Mouse (Mus musculus) embryonic facial prominence, embryonic 10.5 days (tissue): Measurements from ENCODE around the gene Lnx1. TPM values are rescaled to one million over a fixed set of nuclear protein-coding genes. Genes with fewer than 3 reads are reported as not detected.

Experiments used
- DNase-seq: peaks from one replicate; pipeline ENCODE4 v3.0.0-alpha.2; 2017; ENCODE audit warnings: low spot score
- H3K27ac ChIP-seq: fragments of 300-500 bp; sonication (generic); replicated peaks from 2 replicates; pipeline ENCODE4 v1.5.1; 2016; ENCODE audit warnings: mild to moderate bottlenecking
- H3K27me3 ChIP-seq: fragments of 300-500 bp; sonication (generic); replicated peaks from 2 replicates; pipeline ENCODE4 v1.6.1; 2016; ENCODE audit warnings: low read depth, mild to moderate bottlenecking; ENCODE audit not compliant: poor library complexity, severe bottlenecking
- H3K36me3 ChIP-seq: fragments of 300-500 bp; sonication (generic); replicated peaks from 2 replicates; pipeline ENCODE4 v1.6.1; 2016; ENCODE audit warnings: mild to moderate bottlenecking, moderate library complexity
- H3K4me1 ChIP-seq: fragments of 300-500 bp; sonication (generic); 2 replicates; pipeline ENCODE4 v1.6.1; 2016
- H3K4me3 ChIP-seq: fragments of 300-500 bp; sonication (generic); 2 replicates; pipeline ENCODE4 v1.5.1; 2016; ENCODE audit warnings: mild to moderate bottlenecking, moderate library complexity
- H3K9me3 ChIP-seq: fragments of 300-500 bp; sonication (generic); 2 replicates; pipeline ENCODE4 v1.6.1; 2016; ENCODE audit warnings: mild to moderate bottlenecking
- WGBS: fragments of 180-500 bp; shearing (Covaris S2); methylation state at CpG from one replicate; pipeline ENCODE4 v1.1.7; 2016; 5-methylcytosine and 5-hydroxymethylcytosine counted together
- polyA plus RNA-seq: library from polyadenylated mRNA; unstranded; fragments of >200 nt; fragmentation: Nextera tagmentation; extraction: Ambion mirVana; gene quantifications from 2 replicates; pipeline ENCODE4 v1.2.1, GENCODE M21; 2016

Lnx1 gene
- polyA plus RNA-seq, 1 experiment from 2014 or later = 1.7 TPM

GRCm38 (mm10) chr5:74641000-74641399, 61.7 kb downstream of the Lnx1 start:
- 45% methylated on average over 6 of the region's 6 CpGs for whole genome bisulfite sequencing

GRCm38 (mm10) chr5:74640504-74640903, 62.2 kb downstream of the Lnx1 start:
- H3K36me3 ChIP-seq = no peaks in the 10 kb centered on the region
- H3K4me3 ChIP-seq = no peak overlapping the region
- WGBS = 90% methylated on average over 4 of the region's 4 CpGs
- H3K27me3 ChIP-seq = peaks cover 3% of the 10 kb centered on the region; the same call in 1 of the 2 replicates
- peaks cover 29% of the 10 kb centered on the region for H3K4me1 ChIP-seq
- H3K9me3 ChIP-seq = no peaks in the 10 kb centered on the region
- no peak overlapping the region; the same call in 1 of the 2 replicates for H3K27ac ChIP-seq
- DNase-seq = no peak

More at GRCm38 (mm10) chr5:74641000-74641399, 61.7 kb downstream of the Lnx1 start:
- no peaks in the 10 kb centered on the region for H3K9me3 ChIP-seq
- H3K4me1 ChIP-seq = peaks cover 33% of the 10 kb centered on the region
- no peaks in the 10 kb centered on the region for H3K36me3 ChIP-seq
- H3K27me3 ChIP-seq = peaks cover 3% of the 10 kb centered on the region; the same call in 1 of the 2 replicates
- peak overlapping the region; percentile 49; the same call in 1 of the 2 replicates for H3K27ac ChIP-seq
- H3K4me3 ChIP-seq = no peak overlapping the region
- DNase-seq = no peak

GRCm38 (mm10) chr5:74639516-74639915, 63.2 kb downstream of the Lnx1 start:
- H3K4me3 ChIP-seq = no peak overlapping the region
- WGBS = 93% methylated on average over 6 of the region's 6 CpGs

GRCm38 (mm10) chr5:74634391-74634790, 68.3 kb downstream of the Lnx1 start:
- no peaks in the 10 kb centered on the region for H3K27me3 ChIP-seq
- no peak overlapping the region; the same call in 1 of the 2 replicates for H3K27ac ChIP-seq
- peaks cover 36% of the 10 kb centered on the region for H3K4me1 ChIP-seq
- 44% methylated on average over 3 of the region's 3 CpGs for WGBS
- H3K4me3 ChIP-seq = no peak overlapping the region
- H3K9me3 ChIP-seq = no peaks in the 10 kb centered on the region
- no peaks in the 10 kb centered on the region for H3K36me3 ChIP-seq
- no peak for DNase-seq

More at GRCm38 (mm10) chr5:74639516-74639915, 63.2 kb downstream of the Lnx1 start:
- Histone ChIP-seq H3K36me3 (no peaks in the 10 kb centered on the region), H3K27me3 (peaks cover 3% of the 10 kb centered on the region; the same call in 1 of the 2 replicates), H3K9me3 (no peaks in the 10 kb centered on the region), H3K4me1 (peaks cover 24% of the 10 kb centered on the region), H3K27ac (no peak overlapping the region)
- no peak for DNase-seq

GRCm38 (mm10) chr5:74633453-74633852, 69.3 kb downstream of the Lnx1 start:
- Histone ChIP-seq H3K36me3 (no peaks in the 10 kb centered on the region), H3K4me1 (peaks cover 43% of the 10 kb centered on the region), H3K9me3 (no peaks in the 10 kb centered on the region), H3K27me3 (no peaks in the 10 kb centered on the region), H3K27ac (no peak overlapping the region), H3K4me3 (no peak overlapping the region)
- DNase-seq = no peak
- 84% methylated on average over 6 of the region's 6 CpGs for WGBS

- Histone ChIP-seq H3K9me3 (no peaks in the 10 kb centered on the region), H3K4me1 (peaks cover 43% of the 10 kb centered on the region), H3K4me3 (no peak overlapping the region), H3K27ac (peak overlapping the region; percentile 57; the same call in 1 of the 2 replicates), H3K36me3 (no peaks in the 10 kb centered on the region), H3K27me3 (no peaks in the 10 kb centered on the region)
- WGBS = 49% methylated on average over 17 of the region's 17 CpGs
- peak; percentile 22 for DNase-seq
These were observed 70.2 kb downstream of the Lnx1 start for GRCm38 (mm10) chr5:74632369-74633114.

GRCm38 (mm10) chr5:74628001-74628400, 74.7 kb downstream of the Lnx1 start:
- Histone ChIP-seq H3K36me3 (no peaks in the 10 kb centered on the region), H3K4me1 (peaks cover 44% of the 10 kb centered on the region), H3K27ac (no peak overlapping the region), H3K9me3 (no peaks in the 10 kb centered on the region), H3K4me3 (no peak overlapping the region), H3K27me3 (no peaks in the 10 kb centered on the region)
- WGBS = 90% methylated on average over 12 of the region's 12 CpGs
- DNase-seq = no peak

GRCm38 (mm10) chr5:74624385-74624784, 78.3 kb downstream of the Lnx1 start:
- H3K36me3 ChIP-seq = no peaks in the 10 kb centered on the region
- H3K4me1 ChIP-seq = peaks cover 48% of the 10 kb centered on the region
- 46% methylated on average over 5 of the region's 5 CpGs for WGBS
- H3K27ac ChIP-seq = no peak overlapping the region; the same call in 1 of the 2 replicates
- no peak for DNase-seq
- no peak overlapping the region for H3K4me3 ChIP-seq
- no peaks in the 10 kb centered on the region for H3K27me3 ChIP-seq
- H3K9me3 ChIP-seq = no peaks in the 10 kb centered on the region

GRCm38 (mm10) chr5:74623316-74624000, 79.3 kb downstream of the Lnx1 start:
- H3K27ac ChIP-seq = no peak overlapping the region
- no peaks in the 10 kb centered on the region for H3K36me3 ChIP-seq
- H3K9me3 ChIP-seq = no peaks in the 10 kb centered on the region
- H3K27me3 ChIP-seq = no peaks in the 10 kb centered on the region
- WGBS = 93% methylated on average over 14 of the region's 14 CpGs
- DNase-seq = no peak
- H3K4me3 ChIP-seq = no peak overlapping the region
- H3K4me1 ChIP-seq = peaks cover 41% of the 10 kb centered on the region

- no peak overlapping the region for H3K4me3 ChIP-seq
- H3K36me3 ChIP-seq = no peaks in the 10 kb centered on the region
- WGBS = 24% methylated on average over 7 of the region's 7 CpGs
- peak; percentile 75 for DNase-seq
- peak overlapping the region; percentile 86 for H3K27ac ChIP-seq
- H3K27me3 ChIP-seq = no peaks in the 10 kb centered on the region
- peaks cover 57% of the 10 kb centered on the region for H3K4me1 ChIP-seq
- H3K9me3 ChIP-seq = no peaks in the 10 kb centered on the region
These were observed 80.8 kb downstream of the Lnx1 start for GRCm38 (mm10) chr5:74621691-74622470.

GRCm38 (mm10) chr5:74618573-74619059, 84.1 kb downstream of the Lnx1 start:
- H3K27me3 ChIP-seq = no peaks in the 10 kb centered on the region
- H3K27ac ChIP-seq = no peak overlapping the region
- H3K4me1 ChIP-seq = peaks cover 54% of the 10 kb centered on the region
- no peaks in the 10 kb centered on the region for H3K36me3 ChIP-seq
- no peak overlapping the region for H3K4me3 ChIP-seq
- WGBS = 69% methylated on average over 3 of the region's 3 CpGs
- DNase-seq = peak; percentile 25
- H3K9me3 ChIP-seq = no peaks in the 10 kb centered on the region
